Mouse (Mus musculus): ENCODE data around the gene Apoc4.
A peak's percentile ranks its signal among the peaks of the same experiment; 100 is the strongest.

The Apoc4 gene

DNA sequence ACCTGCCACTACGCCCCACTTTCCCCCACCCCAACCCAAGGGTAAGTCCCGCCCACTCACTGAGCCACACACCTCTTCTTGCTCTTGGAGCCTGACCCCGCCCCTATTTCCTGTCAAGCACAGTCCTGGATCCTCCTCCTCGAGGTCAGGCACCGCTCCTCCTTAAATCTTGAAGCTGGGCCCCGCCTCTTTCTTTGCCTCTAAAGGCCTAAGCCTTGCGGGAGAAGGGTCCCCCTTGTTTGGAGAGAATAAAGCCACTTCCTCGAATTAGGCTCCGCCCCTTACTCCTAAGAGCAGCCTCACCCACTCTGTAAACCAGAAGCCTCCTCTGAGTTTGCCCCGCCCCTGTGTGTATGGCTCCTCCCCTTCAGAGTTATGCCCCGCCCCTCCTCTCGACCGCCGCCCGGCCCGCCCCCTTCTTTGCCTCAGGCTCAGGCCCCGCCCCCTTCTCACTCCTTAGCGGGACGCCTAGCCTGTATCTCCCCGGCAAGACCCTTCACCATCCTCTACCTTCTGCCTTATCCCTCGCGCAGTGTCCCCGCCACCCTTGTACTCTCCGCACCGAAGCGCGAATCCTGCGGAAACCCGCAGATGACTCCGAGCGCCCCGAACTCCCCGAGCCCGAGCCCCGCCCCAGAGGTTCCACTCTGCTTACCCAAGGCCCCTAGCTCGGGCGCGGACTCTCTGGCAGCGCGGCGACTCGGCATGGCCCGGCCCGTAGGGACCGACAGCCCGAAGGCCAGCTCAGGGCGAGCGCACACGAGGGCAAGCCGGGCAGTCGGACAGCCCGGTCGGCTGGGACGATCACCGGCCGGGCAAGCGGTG is 52.5 kb downstream of the Apoc4 start:
- DNase-seq (ENCODE audit: low spot score): peak; percentile 86

GRCm38 (mm10) chr7:19628192-19628535 is 53.1 kb downstream of the Apoc4 start:
- no peak for DNase-seq (ENCODE audit: low spot score)
